Mouse (Mus musculus) bone marrow macrophage, adult 2 months (primary cell): ENCODE results near the gene Cyp26b1.
A peak's percentile ranks its signal among the peaks of the same experiment; 100 is the strongest.

Source experiments
- CTCF ChIP-seq: IDR thresholded peaks from 2 replicates; pipeline ENCODE4 v1.5.1; 2012; ENCODE audit warnings: low read depth, mild to moderate bottlenecking, low read length, moderate library complexity
- POLR2A ChIP-seq: IDR thresholded peaks from 2 replicates; pipeline ENCODE4 v1.6.1; 2012; ENCODE audit warnings: mild to moderate bottlenecking, low read depth, low read length, borderline replicate concordance

GRCm38 (mm10) chr6:84583371-84583770 is 10.3 kb downstream of the Cyp26b1 start:
- TF ChIP-seq POLR2A: 0 out of 2 replicates have a peak, but pooled peaks have one; percentile 7
- TF ChIP-seq CTCF: no peak
